Mouse (Mus musculus) hindbrain, postnatal 0 days (tissue): Measurements from ENCODE around the gene Umad1. TPM values are rescaled to one million over a fixed set of nuclear protein-coding genes. Genes with fewer than 3 reads are reported as not detected.

Source experiments
- ATAC-seq: fragments of 200-750 bp; cut with Nextera tagmentation; 2 replicates; pipeline ENCODE4 v1.8.0; 2017; ENCODE audit warnings: mild to moderate bottlenecking, moderate TSS enrichment, moderate library complexity
- DNase-seq: peaks from one replicate; pipeline ENCODE4 v3.0.0-alpha.2; 2015; ENCODE audit warnings: low spot score
- H3K27ac ChIP-seq: fragments of 300-500 bp; sonication (generic); 2 replicates; pipeline ENCODE4 v1.5.1; 2014; ENCODE audit warnings: mild to moderate bottlenecking
- H3K27me3 ChIP-seq: fragments of 300-500 bp; sonication (generic); 2 replicates; pipeline ENCODE4 v1.6.1; 2014; ENCODE audit warnings: low read length, mixed read lengths; ENCODE audit not compliant: insufficient read depth
- H3K36me3 ChIP-seq: fragments of 300-500 bp; sonication (generic); 2 replicates; pipeline ENCODE4 v1.6.1; 2014; ENCODE audit warnings: low read length, mixed read lengths; ENCODE audit not compliant: insufficient read depth
- H3K4me1 ChIP-seq: fragments of 300-500 bp; sonication (generic); 2 replicates; pipeline ENCODE4 v1.6.1; 2014; ENCODE audit warnings: antibody characterized with exemption, low read length, mixed read lengths; ENCODE audit not compliant: insufficient read depth
- H3K4me2 ChIP-seq: fragments of 300-500 bp; sonication (generic); 2 replicates; pipeline ENCODE4 v1.6.1; 2014; ENCODE audit warnings: low read depth, mild to moderate bottlenecking, low read length, moderate library complexity, mixed read lengths
- H3K4me3 ChIP-seq: fragments of 300-500 bp; sonication (generic); 2 replicates; pipeline ENCODE4 v1.5.1; 2014; ENCODE audit warnings: low read length
- H3K9ac ChIP-seq: fragments of 300-500 bp; sonication (generic); replicated peaks from 2 replicates; pipeline ENCODE4 v1.6.1; 2014; ENCODE audit warnings: mild to moderate bottlenecking, low read length, moderate library complexity, mixed read lengths
- H3K9me3 ChIP-seq: fragments of 300-500 bp; sonication (generic); 2 replicates; pipeline ENCODE4 v1.6.1; 2016; ENCODE audit warnings: low read length, mixed read lengths
- CTCF ChIP-seq: IDR thresholded peaks from 2 replicates; pipeline ENCODE4 v1.5.1; 2016; ENCODE audit warnings: antibody characterized with exemption, control low read depth, low read depth
- WGBS: fragments of 180-500 bp; shearing (Covaris S2); extraction: QIAGEN DNeasy Blood & Tissue Kit; methylation state at CpG from one replicate; pipeline ENCODE4 v1.1.7; 2014; 5-methylcytosine and 5-hydroxymethylcytosine counted together
- polyA plus RNA-seq: library from polyadenylated mRNA; unstranded; fragments of >200 nt; fragmentation: Nextera tagmentation; extraction: Ambion mirVana; gene quantifications from 2 replicates; pipeline ENCODE4 v1.2.1, GENCODE M21; 2015
- total RNA-seq: library from RNA; depleted of rRNA; stranded (reverse); fragments of >200 nt; gene quantifications from 2 replicates; pipeline ENCODE4 v1.2.3, GENCODE M21; 2014

Umad1 gene
- total and polyA plus RNA-seq, 2 experiments from 2014 or later, result 24.2 to 57.8 TPM

GRCm38 (mm10) chr6:8489938-8490585 is 231.0 kb downstream of the Umad1 start:
- no peaks in the 10 kb centered on the region for H3K4me1 ChIP-seq
- ATAC-seq, result no peak
- no peaks in the 10 kb centered on the region for H3K9me3 ChIP-seq
- no peaks in the 10 kb centered on the region for H3K36me3 ChIP-seq
- H3K27me3 ChIP-seq, result no peaks in the 10 kb centered on the region
- no peak overlapping the region for H3K27ac ChIP-seq
- no peak for DNase-seq
- H3K9ac ChIP-seq, result no peak overlapping the region
- WGBS, result 85% methylated on average over 1 of the region's 1 CpGs
- TF ChIP-seq CTCF, result no peak
- H3K4me2 ChIP-seq, result no peak overlapping the region
- no peak overlapping the region for H3K4me3 ChIP-seq

GRCm38 (mm10) chr6:8492248-8492647 is 233.2 kb downstream of the Umad1 start:
- H3K27me3 ChIP-seq, result no peaks in the 10 kb centered on the region
- no peaks in the 10 kb centered on the region for H3K9me3 ChIP-seq
- H3K4me3 ChIP-seq, result no peak overlapping the region
- H3K27ac ChIP-seq, result no peak overlapping the region
- WGBS, result 96% methylated on average over 3 of the region's 3 CpGs
- no peak for TF ChIP-seq CTCF
- no peaks in the 10 kb centered on the region for H3K4me1 ChIP-seq
- H3K9ac ChIP-seq, result no peak overlapping the region
- ATAC-seq (no peak), DNase-seq (no peak)
- no peaks in the 10 kb centered on the region for H3K36me3 ChIP-seq
- H3K4me2 ChIP-seq, result no peak overlapping the region

- no peak overlapping the region for H3K4me3 ChIP-seq
- no peaks in the 10 kb centered on the region for H3K27me3 ChIP-seq
- 80% methylated on average over 5 of the region's 5 CpGs for WGBS
- no peaks in the 10 kb centered on the region for H3K36me3 ChIP-seq
- no peak for TF ChIP-seq CTCF
- ATAC-seq, result no peak
- H3K9me3 ChIP-seq, result no peaks in the 10 kb centered on the region
- no peak overlapping the region for H3K4me2 ChIP-seq
- no peaks in the 10 kb centered on the region for H3K4me1 ChIP-seq
- H3K27ac ChIP-seq, result no peak overlapping the region
- no peak overlapping the region for H3K9ac ChIP-seq
- no peak for DNase-seq
Measured at GRCm38 (mm10) chr6:8495109-8495826, 236.2 kb downstream of the Umad1 start.

GRCm38 (mm10) chr6:8495827-8496222 is 236.7 kb downstream of the Umad1 start:
- no peak for DNase-seq
- 84% methylated on average over 4 of the region's 4 CpGs for WGBS
- TF ChIP-seq CTCF, result no peak
- no peak overlapping the region for H3K9ac ChIP-seq
- no peak overlapping the region for H3K27ac ChIP-seq
- H3K36me3 ChIP-seq, result no peaks in the 10 kb centered on the region
- H3K4me2 ChIP-seq, result no peak overlapping the region
- no peak for ATAC-seq
- H3K9me3 ChIP-seq, result no peaks in the 10 kb centered on the region
- no peaks in the 10 kb centered on the region for H3K27me3 ChIP-seq
- no peak overlapping the region for H3K4me3 ChIP-seq
- no peaks in the 10 kb centered on the region for H3K4me1 ChIP-seq

GRCm38 (mm10) chr6:8497234-8497867 is 238.3 kb downstream of the Umad1 start:
- no peaks in the 10 kb centered on the region for H3K9me3 ChIP-seq
- no peak for DNase-seq
- H3K27me3 ChIP-seq, result no peaks in the 10 kb centered on the region
- no peak overlapping the region for H3K27ac ChIP-seq
- H3K4me1 ChIP-seq, result no peaks in the 10 kb centered on the region
- H3K4me3 ChIP-seq, result no peak overlapping the region
- H3K36me3 ChIP-seq, result no peaks in the 10 kb centered on the region
- no peak for ATAC-seq
- no peak overlapping the region for H3K9ac ChIP-seq
- TF ChIP-seq CTCF, result no peak
- WGBS, result 77% methylated on average over 6 of the region's 6 CpGs
- no peak overlapping the region for H3K4me2 ChIP-seq

GRCm38 (mm10) chr6:8497868-8498257 is 238.8 kb downstream of the Umad1 start:
- no peaks in the 10 kb centered on the region for H3K36me3 ChIP-seq
- H3K9ac ChIP-seq, result no peak overlapping the region
- H3K4me3 ChIP-seq, result no peak overlapping the region
- no peaks in the 10 kb centered on the region for H3K27me3 ChIP-seq
- H3K4me2 ChIP-seq, result no peak overlapping the region
- H3K9me3 ChIP-seq, result no peaks in the 10 kb centered on the region
- no peak overlapping the region for H3K27ac ChIP-seq
- DNase-seq (peak; percentile 22), ATAC-seq (no peak)
- H3K4me1 ChIP-seq, result no peaks in the 10 kb centered on the region
- 59% methylated on average over 6 of the region's 6 CpGs for WGBS
- no peak for TF ChIP-seq CTCF

- no peak overlapping the region for H3K9ac ChIP-seq
- no peak overlapping the region for H3K4me3 ChIP-seq
- ATAC-seq (no peak), DNase-seq (no peak)
- H3K36me3 ChIP-seq, result no peaks in the 10 kb centered on the region
- WGBS, result 85% methylated on average over 3 of the region's 3 CpGs
- H3K4me1 ChIP-seq, result no peaks in the 10 kb centered on the region
- H3K27ac ChIP-seq, result no peak overlapping the region
- no peak for TF ChIP-seq CTCF
- no peaks in the 10 kb centered on the region for H3K9me3 ChIP-seq
- no peaks in the 10 kb centered on the region for H3K27me3 ChIP-seq
- H3K4me2 ChIP-seq, result no peak overlapping the region
Measured at GRCm38 (mm10) chr6:8498961-8499360, 239.9 kb downstream of the Umad1 start.
